29 mouse cellular contexts compared by ENCODE assay signal in the genomic region with DNA sequence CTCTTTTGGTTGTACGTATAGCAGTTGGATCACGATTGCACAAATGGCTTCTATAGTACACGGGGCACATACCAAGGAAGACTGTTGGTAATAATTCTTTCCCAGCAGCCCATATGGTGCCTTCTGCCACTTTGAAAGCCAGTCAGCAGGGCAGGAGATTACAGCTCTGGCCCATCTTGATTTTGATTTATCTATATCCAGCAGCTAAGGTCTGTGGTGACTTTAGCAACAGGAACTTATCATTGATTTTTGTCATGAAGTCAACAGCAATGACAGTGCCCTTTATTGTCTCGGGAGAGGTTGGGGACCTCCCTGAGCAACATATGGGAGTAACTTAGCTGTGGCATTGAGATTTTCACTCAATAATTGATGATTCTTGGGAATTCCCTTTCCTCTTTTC.
A peak's percentile ranks its signal among the peaks of the same experiment; 100 is the strongest.
DNase-seq lines count a peak whose midpoint lies in the region; ATAC-seq and TF ChIP-seq lines count a peak whose summit lies in the region.
"Had no signal": no experiment of that assay in that cellular context is flagged by ENCODE, and none has a peak within 500 bp of the region (broad histone marks: within the 10 kb centered on the region; RNA-seq: fewer than 3 reads in every experiment).

No protein-coding gene starts in this region.

- no peak overlapping the region for H3K27ac ChIP-seq in liver, embryonic 14.5 days
- H3K27ac ChIP-seq: embryonic facial prominence, embryonic 12.5 days; heart, adult 2 months; heart, embryonic 13.5 days; hindbrain, embryonic 10.5 days; hindbrain, embryonic 15.5 days; midbrain, embryonic 15.5 days had no signal

- peak; percentile 61 for TF ChIP-seq EP300 in liver, embryonic 14.5 days (IDR thresholded peaks at IDR 0.05; ENCODE audit: low read depth)

- no peaks in the 10 kb centered on the region for H3K36me3 ChIP-seq in liver, embryonic 14.5 days (replicated peaks; ENCODE audit: control insufficient read depth, insufficient read depth, low read depth)
- H3K36me3 ChIP-seq: embryonic facial prominence, embryonic 12.5 days; heart, embryonic 13.5 days; hindbrain, embryonic 10.5 days; hindbrain, embryonic 15.5 days; midbrain, embryonic 15.5 days had no signal

- no peaks in the 10 kb centered on the region for H3K9me3 ChIP-seq in liver, embryonic 14.5 days (ENCODE audit: control insufficient read depth, low read length)
- H3K9me3 ChIP-seq: embryonic facial prominence, embryonic 12.5 days; heart, embryonic 13.5 days; hindbrain, embryonic 10.5 days; hindbrain, embryonic 15.5 days; midbrain, embryonic 15.5 days had no signal

- H3K9ac ChIP-seq in liver, embryonic 14.5 days (replicated peaks), result no peak overlapping the region
- H3K9ac ChIP-seq: embryonic facial prominence, embryonic 12.5 days; heart, embryonic 13.5 days; hindbrain, embryonic 15.5 days; midbrain, embryonic 15.5 days had no signal

- ATAC-seq in hematopoietic stem cell, adult 5-6 weeks (replicated peaks in 1 of 2; ENCODE audit: insufficient read depth in 1 of 2, low FRiP score in 2 of 2, low TSS enrichment in 1 of 2, low read depth in 1 of 2, poor library complexity in 2 of 2, severe bottlenecking in 2 of 2), result peak; percentile 32 to 34; a peak in 3 of 4 replicates
- ATAC-seq in liver, embryonic 14.5 days (ENCODE audit: insufficient read depth), result peak; percentile 76; the same call in 1 of the 2 replicates
- ATAC-seq in megakaryocyte progenitor cell, adult 5-6 weeks (replicated peaks; ENCODE audit: poor library complexity), result peak; percentile 83
- ATAC-seq: forebrain, embryonic 14.5 days; midbrain, embryonic 15.5 days; Patski had no signal

- WGBS in liver, embryonic 14.5 days (ENCODE audit: insufficient replicate concordance), result 20% methylated on average over 4 of the region's 4 CpGs

- peaks cover 0 to 18% of the 10 kb centered on the region in 2 experiments; a peak in 3 of 4 replicates for H3K4me1 ChIP-seq in liver, embryonic 14.5 days (replicated peaks; ENCODE audit: control insufficient read depth in 2 of 2, insufficient read depth in 2 of 2, low read length in 1 of 2)
- H3K4me1 ChIP-seq: embryonic facial prominence, embryonic 12.5 days; hindbrain, embryonic 15.5 days; midbrain, embryonic 15.5 days had no signal

- DNase-seq in c-Kit-positive CD71-positive TER-119-negative erythroid progenitor cells, embryonic 14.5 days (ENCODE audit: low read depth), result peak; percentile 31
- peak; percentile 16 to 26 (median 24) for DNase-seq in liver, embryonic 14.5 days (ENCODE audit: low read depth in 3 of 3, low spot score in 3 of 3)
- DNase-seq in right cerebral cortex, adult 18-20 months, result no peak
- DNase-seq in kidney, adult 9 months, result no peak
- DNase-seq in adrenal gland, postnatal 4 days (ENCODE audit: low spot score in 2 of 2), result no peak
- no peak for DNase-seq in cerebellum, postnatal 10 days
- DNase-seq: adrenal gland, postnatal 25 days; cerebellum, adult 8-10 months; cerebellum, postnatal 36 days; embryo, embryonic 11 days; gastrocnemius, postnatal 10 days; heart, adult 2 months; heart, postnatal 10 days; kidney, adult 8-10 months; kidney, postnatal 10 days; layer of hippocampus, adult 9-11 months; lung, postnatal 36 days; spleen, adult 18-20 months; thymus, postnatal 14 days had no signal

- no peaks in the 10 kb centered on the region for H3K27me3 ChIP-seq in liver, embryonic 14.5 days (ENCODE audit: control insufficient read depth, insufficient read depth, low read length)
- H3K27me3 ChIP-seq: CH12.LX; embryonic facial prominence, embryonic 12.5 days; heart, embryonic 13.5 days; hindbrain, embryonic 15.5 days; midbrain, embryonic 15.5 days; Patski had no signal

- TF ChIP-seq CTCF in liver, embryonic 14.5 days (IDR thresholded peaks at IDR 0.05; ENCODE audit: low read depth), result no peak

- no peak overlapping the region for H3K4me3 ChIP-seq in liver, embryonic 14.5 days (ENCODE audit: insufficient read depth in 1 of 2, low read depth in 2 of 2, low read length in 2 of 2)
- H3K4me3 ChIP-seq: embryonic facial prominence, embryonic 12.5 days; heart, adult 2 months; heart, embryonic 13.5 days; hindbrain, embryonic 10.5 days; hindbrain, embryonic 15.5 days; midbrain, embryonic 15.5 days had no signal

- peak overlapping the region; percentile 20; the same call in 1 of the 2 replicates for H3K4me2 ChIP-seq in liver, embryonic 14.5 days (ENCODE audit: low read depth)
- H3K4me2 ChIP-seq: embryonic facial prominence, embryonic 12.5 days; heart, embryonic 13.5 days; hindbrain, embryonic 15.5 days; midbrain, embryonic 15.5 days had no signal

Comparison
In these comparisons a context has a peak if more than half of its experiments do, and no peak if none do; other contexts are left out.
1. DNase-seq: peak in c-Kit-positive CD71-positive TER-119-negative erythroid progenitor cells, embryonic 14.5 days (single experiment) and liver, embryonic 14.5 days (3 of 3); none in right cerebral cortex, adult 18-20 months (single experiment), kidney, adult 9 months (single experiment), adrenal gland, postnatal 4 days (0 of 2) and cerebellum, postnatal 10 days (0 of 2).
2. ATAC-seq: peak in every context shown above with its lines; median percentile 83 in megakaryocyte progenitor cell, adult 5-6 weeks; 76 in liver, embryonic 14.5 days; 33 in hematopoietic stem cell, adult 5-6 weeks.